Mouse (Mus musculus) liver, adult 2 months (tissue): Measurements from ENCODE around the gene Vwa5b1. TPM values are rescaled to one million over a fixed set of nuclear protein-coding genes. Genes with fewer than 3 reads are reported as not detected.

Experiments
- DNase-seq: peaks from one replicate; pipeline ENCODE4 v3.0.0-alpha.2; 2011; ENCODE audit warnings: low read depth, low spot score; ENCODE audit errors: extremely low read depth
- H3K27ac ChIP-seq: fragments of 200-500 bp; replicated peaks from 2 replicates; pipeline ENCODE4 v1.5.1; 2012; ENCODE audit warnings: low read depth, mild to moderate bottlenecking, control low read depth, inconsistent platforms, low read length; ENCODE audit not compliant: insufficient read depth
- H3K27me3 ChIP-seq: fragments of 200-500 bp; 2 replicates; pipeline ENCODE4 v1.6.1; 2012; ENCODE audit warnings: mild to moderate bottlenecking, moderate library complexity, low read length, inconsistent platforms; ENCODE audit not compliant: control insufficient read depth, insufficient read depth
- H3K36me3 ChIP-seq: fragments of 200-500 bp; 2 replicates; pipeline ENCODE4 v1.6.1; 2012; ENCODE audit warnings: low read length, inconsistent platforms; ENCODE audit not compliant: control insufficient read depth, insufficient read depth
- H3K4me1 ChIP-seq: fragments of 200-500 bp; 2 replicates; pipeline ENCODE4 v1.6.1; 2011; ENCODE audit warnings: low read length; ENCODE audit not compliant: control insufficient read depth, insufficient read depth
- H3K4me3 ChIP-seq: fragments of 200-500 bp; 2 replicates; pipeline ENCODE4 v1.5.1; 2011; ENCODE audit warnings: low read depth, mild to moderate bottlenecking, control low read depth, low read length, moderate library complexity; ENCODE audit not compliant: insufficient read depth
- H3K79me2 ChIP-seq: fragments of 200-500 bp; 2 replicates; pipeline ENCODE4 v1.6.1; 2012; ENCODE audit warnings: inconsistent platforms, mild to moderate bottlenecking, low read length, moderate library complexity; ENCODE audit not compliant: control insufficient read depth, insufficient read depth
- H3K9ac ChIP-seq: fragments of 200-500 bp; 2 replicates; pipeline ENCODE4 v1.6.1; 2012; ENCODE audit warnings: low read depth, mild to moderate bottlenecking, control low read depth, inconsistent platforms, low read length
- CTCF ChIP-seq: fragments of 200-500 bp; IDR thresholded peaks from 2 replicates; pipeline ENCODE4 v1.5.1; 2011; ENCODE audit warnings: low read depth, low read length, control low read depth
- POLR2A ChIP-seq: fragments of 200-500 bp; IDR thresholded peaks from 2 replicates; pipeline ENCODE4 v1.6.1; 2011; ENCODE audit warnings: low read length, control low read depth; ENCODE audit not compliant: insufficient read depth; ENCODE audit errors: extremely low read depth
- WGBS: fragments of 180-500 bp; shearing (Covaris S2); methylation state at CpG from one replicate; pipeline ENCODE4 v1.1.7; 2018; 5-methylcytosine and 5-hydroxymethylcytosine counted together
- polyA plus RNA-seq: library from polyadenylated mRNA; depleted of rRNA; stranded (reverse); fragments of >200 nt; gene quantifications from 2 replicates; pipeline ENCODE4 v1.2.3, GENCODE M21; 2012
- total RNA-seq: library from RNA; depleted of rRNA; stranded (reverse); fragments of >200 nt; gene quantifications from 2 replicates; pipeline ENCODE4 v1.2.3, GENCODE M21; 2014

Vwa5b1 gene
- total and polyA plus RNA-seq, 2 experiments, result not detected

DNA sequence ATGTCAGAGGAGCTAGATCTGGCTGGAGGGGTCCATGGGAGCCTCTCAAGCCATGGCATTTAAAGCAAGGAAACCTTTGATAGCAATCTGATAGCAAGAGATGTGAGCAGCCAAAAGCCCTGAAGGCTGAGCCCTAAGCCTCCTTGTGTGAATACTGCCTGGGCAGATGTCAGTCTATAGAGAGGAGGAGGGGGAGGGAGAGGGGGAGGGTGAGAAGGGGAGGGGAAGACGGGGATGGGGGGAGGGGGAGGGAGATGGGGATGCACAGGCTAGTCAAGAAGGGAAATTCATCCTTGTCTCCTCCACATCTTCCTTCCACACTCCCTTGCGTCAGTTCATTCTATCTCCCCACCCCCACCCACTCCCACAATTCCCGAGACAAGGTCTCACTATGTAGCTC lies 81.4 kb downstream of the Vwa5b1 start:
- no peaks in the 10 kb centered on the region for H3K36me3 ChIP-seq
- TF ChIP-seq CTCF (no peak), POLR2A (no peak)
- H3K27me3 ChIP-seq, result peaks cover 3% of the 10 kb centered on the region; the same call in 1 of the 2 replicates
- no peaks in the 10 kb centered on the region; the same call in 1 of the 2 replicates for H3K4me1 ChIP-seq
- H3K79me2 ChIP-seq, result no peaks in the 10 kb centered on the region
- WGBS, result 20% methylated on average over 3 of the region's 3 CpGs
- DNase-seq, result no peak
- H3K27ac ChIP-seq, result no peak overlapping the region
- H3K4me3 ChIP-seq, result no peak overlapping the region
- H3K9ac ChIP-seq, result no peak overlapping the region

DNA sequence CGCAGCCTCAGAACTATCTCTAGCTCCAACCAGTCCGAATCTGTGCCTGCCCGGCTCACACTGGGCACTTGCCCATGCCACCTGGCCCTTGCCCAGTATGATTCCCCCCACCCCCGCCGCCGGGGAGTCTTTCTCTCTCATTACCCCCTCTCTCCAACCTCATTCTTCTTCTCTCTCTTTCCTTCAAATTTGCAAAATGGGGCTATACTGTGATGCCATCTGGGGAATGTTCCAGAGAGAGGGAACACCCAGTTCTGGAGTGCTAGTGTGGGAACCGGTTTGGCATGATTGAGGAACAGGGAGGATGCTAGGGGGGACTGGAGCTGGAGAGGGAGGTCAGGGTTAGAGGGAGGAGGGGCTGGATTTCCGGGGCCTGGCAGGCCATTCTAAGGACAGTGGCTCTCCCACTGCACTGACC lies 82.2 kb downstream of the Vwa5b1 start:
- H3K27me3 ChIP-seq, result peaks cover 3% of the 10 kb centered on the region; the same call in 1 of the 2 replicates
- WGBS, result 71% methylated on average over 8 of the region's 8 CpGs
- no peaks in the 10 kb centered on the region for H3K79me2 ChIP-seq
- H3K9ac ChIP-seq, result no peak overlapping the region
- DNase-seq, result no peak
- no peak overlapping the region for H3K27ac ChIP-seq
- no peak for TF ChIP-seq CTCF
- TF ChIP-seq POLR2A, result no peak
- no peaks in the 10 kb centered on the region for H3K36me3 ChIP-seq
- no peaks in the 10 kb centered on the region; the same call in 1 of the 2 replicates for H3K4me1 ChIP-seq
- H3K4me3 ChIP-seq, result no peak overlapping the region

DNA sequence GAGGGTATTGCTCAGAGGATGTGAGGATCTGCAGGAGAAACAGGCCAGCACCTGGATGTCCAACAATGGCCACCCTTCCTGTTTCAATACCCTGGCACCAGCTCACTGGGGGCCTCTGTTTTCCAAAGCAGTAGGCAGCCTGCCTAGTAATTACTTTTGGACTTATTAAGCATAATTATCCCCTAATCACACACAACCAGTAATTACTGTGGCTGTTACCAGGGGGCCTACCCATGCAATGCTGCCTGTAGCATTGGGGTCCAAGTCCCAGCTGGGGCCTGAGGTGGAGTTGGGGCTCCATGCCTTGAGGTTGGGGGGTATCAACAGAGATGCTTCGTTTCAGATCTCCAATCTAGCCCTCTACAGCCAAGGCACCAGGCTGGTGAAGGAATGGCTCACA lies 82.6 kb downstream of the Vwa5b1 start:
- Histone ChIP-seq H3K79me2 (no peaks in the 10 kb centered on the region), H3K4me1 (no peaks in the 10 kb centered on the region; the same call in 1 of the 2 replicates), H3K9ac (no peak overlapping the region), H3K27ac (no peak overlapping the region), H3K36me3 (no peaks in the 10 kb centered on the region), H3K27me3 (peaks cover 3% of the 10 kb centered on the region; the same call in 1 of the 2 replicates), H3K4me3 (no peak overlapping the region)
- WGBS, result 32% methylated on average over 1 of the region's 1 CpGs
- TF ChIP-seq CTCF, result no peak
- TF ChIP-seq POLR2A, result no peak
- DNase-seq, result no peak

DNA sequence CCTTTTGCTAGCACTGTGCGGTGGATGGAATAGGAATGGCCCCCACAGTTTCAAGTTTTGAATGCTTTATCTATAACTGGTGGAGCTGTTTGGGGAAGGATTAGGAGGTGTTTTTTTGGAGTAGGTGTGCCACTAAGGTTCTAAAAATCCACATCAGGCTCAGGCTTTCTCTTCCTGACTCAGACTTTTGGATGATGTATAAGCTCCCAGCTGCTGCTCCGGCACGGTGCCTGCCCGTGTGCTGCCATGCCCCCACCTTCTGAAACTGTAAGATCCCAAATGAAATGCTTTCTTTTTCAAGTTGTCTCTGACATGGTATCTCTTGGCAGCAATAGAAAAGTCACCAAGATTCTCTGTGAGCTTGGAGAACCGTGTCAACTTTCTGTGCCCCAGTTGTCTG lies 84.1 kb downstream of the Vwa5b1 start:
- no peak overlapping the region for H3K4me3 ChIP-seq
- no peak overlapping the region for H3K9ac ChIP-seq
- no peaks in the 10 kb centered on the region for H3K79me2 ChIP-seq
- no peaks in the 10 kb centered on the region; the same call in 1 of the 2 replicates for H3K4me1 ChIP-seq
- peaks cover 3% of the 10 kb centered on the region; the same call in 1 of the 2 replicates for H3K27me3 ChIP-seq
- DNase-seq, result no peak
- 92% methylated on average over 5 of the region's 5 CpGs for WGBS
- no peak for TF ChIP-seq CTCF
- TF ChIP-seq POLR2A, result no peak
- H3K27ac ChIP-seq, result no peak overlapping the region
- H3K36me3 ChIP-seq, result no peaks in the 10 kb centered on the region

DNA sequence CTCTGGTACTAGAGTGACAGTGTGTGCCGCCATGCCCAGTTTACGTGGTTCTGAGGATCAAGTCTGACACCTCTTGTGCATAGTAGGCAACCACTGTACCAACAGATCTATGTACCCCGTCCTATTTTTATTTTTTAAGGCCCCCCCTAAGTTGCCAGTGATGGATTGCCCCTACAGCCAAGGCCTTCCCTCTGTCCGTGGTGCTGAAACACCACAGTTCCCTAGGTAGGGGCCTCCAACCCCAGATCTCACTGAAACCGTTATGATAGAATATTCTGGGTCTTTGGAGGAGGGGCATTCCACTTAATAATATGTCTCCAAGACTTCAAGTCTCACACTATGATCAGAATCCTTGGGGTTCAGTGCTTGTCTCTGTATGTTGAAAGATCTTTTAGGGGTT lies 85.1 kb downstream of the Vwa5b1 start:
- WGBS, result 68% methylated on average over 5 of the region's 5 CpGs

DNA sequence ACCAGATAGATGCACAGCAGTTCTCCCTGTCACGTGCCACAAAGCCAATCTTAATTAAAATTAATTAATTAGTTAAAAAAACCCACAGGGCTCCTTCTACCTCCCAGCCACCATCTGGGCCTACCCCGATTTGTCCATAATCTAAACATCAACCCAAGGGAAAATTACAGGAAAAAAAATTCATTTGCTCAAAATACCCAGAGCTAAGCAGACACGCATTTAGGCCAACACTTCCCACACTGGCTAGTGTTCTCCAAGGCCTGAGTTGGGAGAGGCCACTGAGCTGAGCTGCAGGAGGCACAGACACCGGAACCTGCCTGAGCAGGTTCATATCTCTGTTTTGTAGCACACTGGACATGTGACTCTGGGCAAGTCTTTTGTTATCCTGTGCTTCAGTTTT lies 86.7 kb downstream of the Vwa5b1 start:
- H3K36me3 ChIP-seq, result no peaks in the 10 kb centered on the region
- H3K27ac ChIP-seq, result no peak overlapping the region
- H3K4me3 ChIP-seq, result no peak overlapping the region
- H3K27me3 ChIP-seq, result no peaks in the 10 kb centered on the region; the same call in none of the 2 replicates
- TF ChIP-seq POLR2A (no peak), CTCF (no peak)
- WGBS, result 89% methylated on average over 4 of the region's 4 CpGs
- DNase-seq, result no peak
- no peak overlapping the region for H3K9ac ChIP-seq
- H3K4me1 ChIP-seq, result no peaks in the 10 kb centered on the region
- H3K79me2 ChIP-seq, result no peaks in the 10 kb centered on the region

More for the DNA sequence above, 85.1 kb downstream of the Vwa5b1 start:
- TF ChIP-seq CTCF, result no peak
- TF ChIP-seq POLR2A, result no peak
- Histone ChIP-seq H3K4me1 (no peaks in the 10 kb centered on the region), H3K36me3 (no peaks in the 10 kb centered on the region), H3K27ac (no peak overlapping the region), H3K79me2 (no peaks in the 10 kb centered on the region), H3K9ac (no peak overlapping the region), H3K4me3 (no peak overlapping the region), H3K27me3 (peaks cover 3% of the 10 kb centered on the region)
- DNase-seq, result no peak
